Mouse (Mus musculus) layer of hippocampus, postnatal 36 days (tissue): ENCODE measurements around the gene Tdp1. TPM values are rescaled to one million over a fixed set of nuclear protein-coding genes. Genes with fewer than 3 reads are reported as not detected.
"Not testable (repeated sequence)": the region's sequence is repeated elsewhere in the genome, so short reads cannot be mapped to it uniquely, and the experiment has no call there.

Source experiments
- DNase-seq, 2 experiments: peaks; one replicate each; pipeline ENCODE4 v3.0.0; 2022
- total RNA-seq, 2 experiments: library from RNA; stranded (reverse); gene quantifications; 2 replicates each; pipeline ENCODE4 v1.2.3; 2021

The Tdp1 gene
- total RNA-seq, 2 experiments from 2014 or later: 26.3 to 31.8 TPM

- DNase-seq: peak in 1 of 2 experiments; percentile 47
These were observed 74.0 kb downstream of the Tdp1 start for GRCm38 (mm10) chr12:99958068-99959060.

DNA sequence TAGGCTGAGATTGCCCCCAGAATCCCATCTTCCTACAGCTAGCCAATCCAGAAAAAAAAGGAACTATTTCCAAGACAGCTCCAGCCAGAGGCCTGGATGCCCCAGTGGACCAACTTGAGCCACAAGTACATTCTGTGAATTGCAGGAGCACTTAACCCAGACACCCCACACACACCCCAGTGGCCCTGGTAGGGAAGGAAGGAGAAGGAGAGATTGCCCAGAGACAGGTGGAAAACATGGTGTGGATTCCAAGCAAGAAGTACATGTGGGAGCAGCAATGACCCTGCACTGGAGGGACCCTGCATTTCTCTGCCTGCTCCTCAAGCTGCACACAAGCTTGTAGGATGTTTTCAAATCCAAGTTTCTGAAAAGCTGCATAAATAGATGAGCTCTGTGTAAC is 75.0 kb downstream of the Tdp1 start:
- DNase-seq: no peak

DNA sequence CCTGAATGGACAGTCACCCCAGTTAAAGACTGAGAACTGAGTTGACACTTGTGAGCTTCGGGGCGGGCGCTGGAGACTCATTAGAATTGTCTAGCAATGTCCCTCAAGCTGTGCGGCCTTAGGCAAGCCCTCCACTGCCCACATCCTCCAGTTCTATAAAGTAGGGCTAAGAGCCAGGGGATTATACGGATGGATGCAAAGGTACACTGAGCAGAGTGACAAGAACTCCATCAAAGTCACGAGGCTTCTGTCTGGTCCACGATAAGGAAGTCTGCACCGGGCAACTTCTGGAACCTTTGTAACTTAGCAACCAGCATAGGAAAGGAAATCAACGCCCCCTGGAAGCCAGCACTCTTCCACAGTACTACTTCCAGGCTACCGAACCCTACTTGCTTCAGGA is 75.6 kb downstream of the Tdp1 start:
- no peak for DNase-seq

DNA sequence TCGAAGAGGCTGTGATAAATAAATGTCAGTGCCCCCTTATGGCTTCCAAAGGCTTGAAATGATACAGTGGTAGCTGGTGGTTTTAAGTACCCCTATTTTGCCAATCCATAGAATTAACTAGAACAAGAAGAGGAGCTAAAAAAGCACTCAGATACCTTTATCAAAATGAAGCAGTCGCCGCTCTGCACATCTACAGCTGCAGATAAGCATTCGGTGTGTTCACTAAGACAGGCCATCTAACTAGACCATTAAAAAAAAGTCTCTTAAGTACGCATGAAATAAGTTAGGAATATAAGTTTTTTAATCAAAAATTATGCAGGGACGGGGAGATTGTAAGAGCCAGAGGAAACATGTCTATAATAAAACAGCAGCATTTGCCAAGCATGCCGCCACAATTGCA is 76.4 kb downstream of the Tdp1 start:
- no peak for DNase-seq

DNA sequence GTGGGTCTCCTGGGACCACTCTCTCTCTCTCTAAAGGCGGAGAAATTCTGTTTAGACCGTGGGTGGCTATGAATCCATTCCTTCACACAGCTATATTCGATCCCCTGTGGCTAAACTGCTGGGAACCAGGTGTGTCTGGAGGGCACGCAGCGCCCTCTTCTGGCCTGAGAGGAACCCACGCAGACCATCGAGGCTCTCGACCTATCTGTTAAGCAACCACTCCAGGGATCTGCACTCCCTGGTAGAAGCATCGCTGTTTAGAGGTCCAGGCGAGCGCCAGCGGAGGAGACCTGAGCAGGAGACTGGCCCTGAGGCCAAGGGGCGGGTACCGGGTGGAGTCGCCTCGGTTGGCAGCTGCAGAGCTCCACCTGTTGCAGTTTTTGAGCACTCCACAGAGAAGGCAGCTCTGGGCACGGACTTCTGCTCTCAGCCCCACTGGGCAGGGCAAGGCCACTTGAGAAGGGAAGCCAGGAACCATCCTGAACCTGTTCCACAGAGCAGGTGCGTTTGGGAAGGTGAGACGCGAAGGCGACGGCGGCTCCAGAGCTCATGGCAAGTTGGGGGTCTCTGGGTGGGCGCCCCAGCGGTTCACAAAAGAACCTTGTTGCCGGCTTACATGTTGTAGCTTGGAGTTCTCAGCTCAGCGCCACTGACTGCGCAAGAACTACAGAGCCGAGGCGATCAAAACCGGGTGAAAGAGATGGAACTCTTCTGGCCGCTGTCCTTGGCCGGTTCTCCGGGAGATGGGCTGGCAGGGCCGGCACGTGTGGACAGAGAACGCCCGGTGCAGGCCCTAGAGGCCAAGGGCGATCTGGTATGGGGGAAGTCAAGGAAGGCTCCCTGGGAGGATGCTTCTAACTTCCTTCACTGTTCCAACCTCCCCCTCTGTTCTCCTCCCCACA is 80.2 kb downstream of the Tdp1 start, which contains the start of gene Kcnk13:
Gene Kcnk13 (plus strand): TSS at position 199 of the 902 bp plus-strand sequence.
- peak; percentile 66 to 74 for DNase-seq

GRCm38 (mm10) chr12:99965203-99966115 is 81.1 kb downstream of the Tdp1 start:
- DNase-seq: peak; percentile 37 to 46

GRCm38 (mm10) chr12:99966116-99966770 is 81.9 kb downstream of the Tdp1 start:
- DNase-seq: no peak

DNA sequence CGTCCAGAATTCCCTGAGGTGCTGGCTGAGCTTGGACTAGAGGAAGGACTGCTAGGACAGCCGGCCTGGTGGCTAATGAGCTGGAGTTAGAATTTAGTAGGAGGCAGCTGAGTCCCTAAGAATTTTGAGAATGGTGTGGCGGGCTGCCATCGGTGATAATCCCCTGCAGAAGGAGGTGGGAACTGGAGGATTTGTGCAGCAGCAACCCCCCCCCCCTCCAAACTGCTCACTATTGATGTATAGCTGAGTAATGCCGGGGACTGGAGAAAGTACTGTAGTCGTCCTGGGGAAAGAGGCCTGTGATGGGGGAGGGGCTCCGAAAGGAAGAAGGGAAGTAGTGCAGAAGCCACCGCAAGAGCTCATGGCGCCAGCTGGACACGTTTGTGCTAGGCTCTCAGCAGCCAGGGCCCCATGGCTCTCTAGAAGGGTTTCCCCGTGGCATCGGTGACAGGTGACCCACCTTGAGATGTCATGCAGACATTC is 82.6 kb downstream of the Tdp1 start:
- DNase-seq: no peak

- no peak for DNase-seq
These were observed 85.6 kb downstream of the Tdp1 start for GRCm38 (mm10) chr12:99969906-99970305.

DNA sequence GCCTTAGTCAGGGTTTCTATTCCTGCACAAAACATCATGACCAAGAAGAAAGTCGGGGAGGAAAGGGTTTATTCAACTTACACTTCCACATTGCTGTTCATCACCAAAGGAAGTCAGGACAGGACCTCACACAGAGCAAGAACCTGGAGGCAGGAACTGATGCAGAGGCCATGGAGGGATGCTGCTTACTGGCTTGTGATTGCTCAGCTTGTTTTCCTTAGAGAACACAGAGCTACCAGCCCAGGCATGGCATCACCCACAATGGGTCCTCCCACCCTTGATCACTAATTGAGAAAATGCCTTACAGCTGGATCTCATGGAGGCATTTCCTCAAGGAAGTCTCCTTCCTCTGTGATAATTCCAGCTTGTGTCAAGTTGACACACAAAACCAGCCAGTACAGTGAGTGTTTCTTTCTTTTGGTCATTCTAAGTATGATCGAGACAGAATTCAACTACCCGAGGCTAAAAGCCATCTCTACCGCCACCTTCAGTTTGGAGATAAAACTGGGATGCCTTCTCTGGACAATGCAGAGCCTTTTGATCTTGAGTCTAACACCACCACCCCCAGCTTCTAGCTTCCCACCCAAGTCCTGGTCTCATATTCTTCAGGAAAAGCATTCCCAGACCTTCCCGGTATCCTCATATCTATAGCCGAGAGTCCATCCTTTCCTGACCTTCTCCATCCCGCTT is 87.0 kb downstream of the Tdp1 start:
- not testable (repeated sequence) for DNase-seq

DNA sequence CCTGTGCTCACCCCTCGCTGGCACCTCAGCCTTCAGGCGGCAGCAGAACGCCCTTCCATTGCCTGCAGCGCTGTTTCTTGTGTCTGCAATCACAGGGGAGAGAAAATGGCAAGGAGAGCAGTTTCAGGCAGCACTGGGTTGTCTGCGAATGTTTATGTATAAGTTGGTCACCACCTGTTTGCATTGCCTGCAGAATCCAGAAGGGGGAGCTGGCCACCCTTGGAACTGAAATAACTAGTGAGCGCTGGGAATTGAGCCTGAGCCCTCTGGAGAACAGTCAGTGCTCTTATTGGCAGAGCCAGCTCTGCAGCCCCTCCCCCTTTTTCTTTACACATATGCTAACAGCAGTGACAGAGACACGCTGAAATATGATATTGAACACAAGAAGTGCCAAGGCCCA is 88.5 kb downstream of the Tdp1 start:
- no peak for DNase-seq

DNA sequence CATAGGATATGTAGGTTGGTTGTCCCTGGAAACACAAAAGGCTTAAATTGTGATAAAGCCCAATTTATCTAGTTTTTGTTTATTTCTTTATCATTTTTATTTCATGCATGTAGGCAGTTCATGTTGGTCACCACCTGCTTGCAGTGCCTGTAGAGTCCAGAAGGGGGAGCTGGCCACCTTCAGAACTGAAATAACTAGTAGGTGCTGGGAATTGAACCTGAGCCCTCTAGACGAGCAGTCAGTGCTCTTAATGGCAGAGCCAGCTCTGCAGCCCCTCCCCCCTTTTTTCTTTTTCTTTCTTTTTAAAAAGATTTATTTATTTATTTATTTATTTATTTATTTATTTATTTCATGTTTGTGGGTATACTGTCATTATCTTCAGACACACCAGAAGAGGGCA is 89.3 kb downstream of the Tdp1 start:
- no peak for DNase-seq

GRCm38 (mm10) chr12:99979541-99979940 is 95.2 kb downstream of the Tdp1 start:
- DNase-seq: no peak

DNA sequence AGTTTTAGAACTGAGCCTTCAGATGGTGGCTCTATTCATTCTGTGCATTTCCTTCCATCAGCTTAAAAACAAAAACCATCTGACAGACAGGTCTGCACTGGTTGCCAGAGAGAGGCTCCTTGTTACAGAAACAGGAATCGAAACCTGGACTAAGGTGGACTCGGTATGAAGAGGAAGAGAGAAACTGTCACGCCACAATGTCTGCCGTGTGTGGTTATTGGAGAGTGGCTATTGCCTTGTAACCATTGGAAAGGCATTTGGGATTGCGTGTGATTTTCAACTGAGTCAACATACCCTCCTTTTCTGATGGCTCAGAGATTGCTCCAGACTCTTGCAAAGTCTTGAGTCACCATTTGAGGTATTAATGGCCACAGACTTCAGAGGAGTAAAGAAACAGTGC is 102.5 kb downstream of the Tdp1 start:
- no peak for DNase-seq

DNA sequence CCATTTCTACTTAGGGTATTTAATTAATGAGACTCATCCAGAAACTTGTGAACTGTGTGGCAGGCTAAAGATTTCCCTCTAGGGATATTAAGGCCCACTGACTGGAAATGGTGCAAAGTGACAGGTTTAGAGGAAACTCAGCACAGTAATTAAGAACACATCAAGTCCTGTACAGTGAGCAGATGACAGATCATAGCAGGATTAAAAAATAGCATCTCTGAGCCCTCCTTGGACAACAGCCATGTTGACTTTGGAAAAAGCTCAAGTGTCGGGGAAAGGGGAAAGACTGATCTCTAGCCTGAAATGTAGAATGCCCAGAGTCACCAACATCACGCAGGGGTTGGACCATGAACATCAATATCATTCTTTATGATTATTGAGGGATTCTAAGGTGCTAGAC is 103.8 kb downstream of the Tdp1 start:
- no peak for DNase-seq

DNA sequence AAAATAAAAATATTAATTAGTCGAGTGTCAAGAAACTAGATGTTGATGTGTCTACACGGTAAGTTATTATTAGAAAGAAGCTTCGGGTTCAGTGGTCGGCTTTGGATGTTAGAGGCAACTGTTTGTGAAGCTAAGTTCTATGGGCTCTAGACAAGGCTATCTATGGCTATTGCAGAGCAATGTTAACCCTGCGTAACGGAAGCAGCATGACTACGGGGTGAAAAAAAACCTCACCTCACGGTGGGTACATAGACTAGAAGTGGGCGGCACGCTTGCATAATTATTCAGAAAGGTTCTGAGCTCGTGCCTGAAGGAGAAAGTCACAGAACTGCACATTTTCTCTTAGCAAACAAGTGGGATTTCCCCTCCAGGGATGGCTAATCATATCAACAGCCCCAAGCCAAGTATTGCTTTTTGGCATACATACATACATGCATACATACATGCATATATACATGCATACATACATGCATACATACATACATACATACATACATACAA is 108.1 kb downstream of the Tdp1 start:
- DNase-seq: no peak

DNA sequence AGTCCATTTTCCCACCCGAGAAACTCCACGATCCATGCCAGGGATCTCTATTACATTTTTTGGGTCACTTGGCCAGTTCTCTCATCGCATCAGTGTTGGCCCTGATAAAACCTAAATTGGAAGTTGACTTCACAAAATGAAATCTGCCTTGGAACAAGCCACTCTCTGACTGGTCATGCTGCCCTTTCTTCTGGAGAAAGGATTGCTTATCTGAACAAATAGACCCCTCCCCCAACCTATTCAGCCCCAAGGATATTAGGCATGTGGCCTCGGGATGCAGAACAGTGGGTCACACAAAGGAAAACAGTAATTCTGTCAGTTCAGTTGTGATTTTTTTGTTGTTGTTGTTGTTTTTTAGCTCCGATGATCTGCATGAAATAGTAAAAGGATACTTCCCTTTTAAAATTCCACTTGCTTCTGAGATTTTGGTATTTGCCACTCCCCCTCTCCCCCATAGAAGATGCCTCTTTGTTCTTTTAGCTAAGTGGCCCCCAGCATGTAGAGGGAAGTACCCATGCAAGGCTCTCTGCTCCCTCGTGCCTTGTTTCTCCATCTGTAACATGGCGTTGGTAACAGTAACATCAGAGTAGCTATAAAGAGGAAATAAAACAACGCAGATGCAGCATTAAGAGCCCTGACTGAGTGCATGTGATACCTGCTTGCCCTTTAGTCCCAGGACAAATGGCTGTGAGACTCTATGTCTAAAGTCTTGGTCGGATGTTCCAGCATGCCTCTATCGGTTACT is 109.0 kb downstream of the Tdp1 start:
- DNase-seq: no peak

- peak; percentile 35 to 37 for DNase-seq
These were observed 111.6 kb downstream of the Tdp1 start for GRCm38 (mm10) chr12:99995951-99996350.

DNA sequence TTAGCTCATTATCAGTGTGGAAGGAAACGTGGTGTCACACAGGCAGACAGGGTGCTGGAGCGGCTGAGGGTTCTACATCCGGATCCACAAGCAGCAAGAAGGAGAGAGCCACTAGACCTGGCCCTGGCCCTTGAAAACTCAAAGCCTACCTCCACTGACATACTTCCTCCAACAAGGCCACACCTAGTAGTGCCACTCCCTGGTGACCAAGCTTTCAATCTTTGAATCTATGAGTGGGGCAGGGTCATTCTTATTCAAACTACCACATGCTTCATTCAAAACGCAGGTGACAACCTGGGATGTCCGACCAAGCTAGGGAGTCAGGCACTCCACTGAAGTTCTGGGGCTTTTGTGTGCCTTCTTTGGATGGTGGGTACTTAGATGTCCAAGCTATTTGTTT is 115.4 kb downstream of the Tdp1 start:
- no peak for DNase-seq

DNA sequence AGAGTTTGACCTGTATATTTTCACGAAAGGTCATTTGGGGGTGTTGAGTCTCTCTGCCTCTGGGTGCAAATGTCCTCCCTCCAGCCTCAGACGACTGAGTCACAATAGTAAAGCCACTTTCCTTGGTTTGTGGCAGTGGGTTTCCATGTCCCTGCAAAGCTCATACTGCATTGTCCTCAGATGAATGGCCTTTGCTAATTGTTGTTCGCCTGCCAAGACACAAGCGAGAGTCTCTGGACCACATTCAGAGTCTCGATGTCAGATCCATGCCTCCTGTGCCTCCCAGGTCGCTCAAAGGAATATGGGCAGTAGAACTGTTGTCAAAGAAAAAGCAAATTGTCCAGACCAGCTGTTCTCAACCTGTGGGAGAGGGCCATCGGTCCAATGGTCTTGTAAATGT is 116.1 kb downstream of the Tdp1 start:
- no peak for DNase-seq
